Mouse (Mus musculus) kidney, postnatal 25 days (tissue): Measurements from ENCODE around the gene Mpp2.
A peak's percentile ranks its signal among the peaks of the same experiment; 100 is the strongest.

ENCODE experiments used
- DNase-seq, 2 experiments: peaks; one replicate each; pipeline ENCODE4 v3.0.0; 2021; ENCODE audit warnings: mixed read lengths in 2 of 2

Mpp2 gene

GRCm38 (mm10) chr11:102035456-102035960, 52.8 kb downstream of the Mpp2 start:
- DNase-seq: no peak

DNA sequence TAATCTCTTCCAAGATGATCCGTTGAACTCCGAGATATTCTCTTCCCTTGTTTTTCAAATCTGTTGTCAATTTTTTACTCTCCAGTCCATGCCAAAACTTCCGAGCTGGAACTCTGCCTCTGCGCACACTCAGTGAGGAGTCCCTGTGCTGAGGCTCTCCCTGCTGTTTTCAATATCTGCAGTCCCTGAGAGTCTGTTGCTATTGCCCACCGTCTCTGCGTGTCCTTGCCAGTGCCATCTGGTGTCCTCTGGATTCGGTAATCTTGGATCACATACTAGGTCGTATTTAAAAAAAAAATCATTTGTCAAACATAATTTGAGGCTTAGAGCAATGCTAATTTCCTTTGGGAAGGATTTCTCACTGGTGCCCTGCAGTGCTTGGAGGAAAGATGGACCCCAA, 53.4 kb downstream of the Mpp2 start:
- DNase-seq: no peak

DNA sequence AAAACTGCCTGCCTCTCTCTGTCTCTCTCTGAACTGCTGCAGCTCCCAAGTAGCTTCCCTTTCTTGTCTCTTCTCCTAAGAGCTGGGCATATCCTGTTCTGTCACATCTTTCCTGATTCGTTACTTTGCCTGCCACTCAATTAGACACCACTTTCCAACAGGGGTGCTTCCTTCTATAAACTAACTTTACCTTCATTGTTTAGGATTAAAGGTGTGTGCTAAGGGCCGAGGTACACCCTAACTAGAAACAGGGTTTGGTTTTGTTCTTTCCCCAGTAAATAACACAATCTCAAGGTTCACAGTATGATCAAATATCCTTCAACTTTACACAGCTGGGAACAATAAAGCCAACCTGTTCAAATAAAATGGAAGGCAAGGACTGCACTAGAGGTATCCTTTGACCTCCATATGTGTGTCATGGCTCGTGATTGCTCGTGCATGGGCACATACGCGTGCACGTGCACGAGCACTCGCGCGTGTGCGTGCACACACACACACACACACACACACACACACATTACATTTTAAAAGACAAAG, 55.2 kb downstream of the Mpp2 start:
- DNase-seq: no peak

DNA sequence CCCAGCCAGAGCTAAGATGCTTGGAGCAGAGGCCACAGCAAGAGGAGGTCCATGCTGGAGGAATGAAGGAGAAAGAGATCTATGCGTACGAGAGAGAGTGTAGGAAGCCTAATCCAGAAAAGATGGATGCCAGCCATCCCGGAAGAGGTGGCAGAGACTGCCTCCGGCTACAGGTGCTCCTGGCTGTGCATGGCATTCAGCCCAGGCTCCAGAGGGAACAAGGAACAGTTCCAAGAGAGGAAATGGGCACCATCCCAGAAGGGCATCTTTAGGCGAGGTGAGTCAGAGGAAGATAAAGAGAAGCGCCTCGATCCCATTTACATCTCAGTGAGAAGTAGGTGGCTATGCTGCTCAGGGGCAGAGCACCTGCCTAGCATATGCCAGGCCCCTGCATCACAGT, 57.2 kb downstream of the Mpp2 start:
- no peak for DNase-seq

- no peak for DNase-seq
Observed at GRCm38 (mm10) chr11:102029966-102030365, 58.3 kb downstream of the Mpp2 start.

DNA sequence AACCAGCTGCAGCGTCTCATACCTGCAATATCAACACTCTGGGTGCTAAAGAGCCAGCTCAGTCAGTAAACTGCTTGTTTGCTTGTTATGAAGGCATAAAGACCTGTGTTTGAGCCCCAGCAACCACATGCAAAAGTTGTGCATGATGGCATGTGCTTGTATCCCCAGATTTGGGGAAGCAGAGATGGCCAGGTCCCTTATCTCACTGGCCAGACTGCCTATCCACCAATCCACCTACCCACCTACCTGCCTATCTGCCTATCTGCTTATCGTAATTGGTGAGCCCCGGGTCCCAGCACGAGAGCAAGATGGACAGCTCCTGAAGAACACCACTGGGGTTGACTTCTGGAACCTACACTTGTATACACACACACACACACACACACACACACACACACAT, 59.0 kb downstream of the Mpp2 start:
- DNase-seq: no peak

DNA sequence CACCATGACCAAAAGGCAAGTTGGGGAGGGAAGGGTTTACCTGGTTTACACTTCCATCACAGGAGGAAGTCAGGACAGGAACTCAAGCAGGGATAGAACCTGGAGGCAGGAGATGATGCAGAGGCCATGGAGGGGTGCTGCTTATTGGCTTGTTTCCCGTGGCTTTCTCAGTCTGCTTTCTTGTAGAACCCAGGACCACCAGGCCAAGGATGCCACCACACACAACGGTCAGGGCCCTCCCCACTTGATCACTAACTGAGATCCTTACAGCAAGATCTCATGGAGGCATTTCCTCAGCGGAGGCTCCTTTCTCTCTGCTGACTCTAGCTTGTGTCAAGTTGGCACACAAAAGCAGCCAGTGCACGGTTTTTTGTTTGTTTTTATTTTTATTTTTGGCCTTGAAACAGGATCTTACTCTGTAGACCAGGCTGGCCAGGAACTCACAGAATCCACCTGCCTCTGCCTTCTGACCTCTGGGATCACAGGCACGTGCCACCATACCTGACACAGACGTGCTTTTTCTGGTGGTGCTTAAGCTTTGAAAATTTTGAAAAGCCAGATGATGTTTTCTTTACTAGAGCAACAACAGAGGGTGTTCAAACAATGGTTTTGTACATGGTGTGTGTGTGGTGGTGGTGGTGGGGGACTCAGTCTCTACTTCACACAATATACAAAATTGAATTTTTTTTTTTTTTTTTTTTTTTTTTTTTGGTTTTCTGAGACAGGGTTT, 60.1 kb downstream of the Mpp2 start, which contains the start of gene Mpp3:
Mpp3 (minus strand) TSS at position 375 of the 730 bp plus-strand sequence.
- no peak for DNase-seq

- no peak for DNase-seq
Observed at GRCm38 (mm10) chr11:102027361-102028017, 60.8 kb downstream of the Mpp2 start.

GRCm38 (mm10) chr11:102026694-102027360, 61.5 kb downstream of the Mpp2 start:
- DNase-seq: peak; percentile 71 to 89

- DNase-seq: no peak
Observed at GRCm38 (mm10) chr11:102025991-102026660, 62.2 kb downstream of the Mpp2 start.

GRCm38 (mm10) chr11:102025354-102025753, 63.0 kb downstream of the Mpp2 start:
- no peak for DNase-seq

GRCm38 (mm10) chr11:102024875-102025274, 63.4 kb downstream of the Mpp2 start:
- no peak for DNase-seq

DNA sequence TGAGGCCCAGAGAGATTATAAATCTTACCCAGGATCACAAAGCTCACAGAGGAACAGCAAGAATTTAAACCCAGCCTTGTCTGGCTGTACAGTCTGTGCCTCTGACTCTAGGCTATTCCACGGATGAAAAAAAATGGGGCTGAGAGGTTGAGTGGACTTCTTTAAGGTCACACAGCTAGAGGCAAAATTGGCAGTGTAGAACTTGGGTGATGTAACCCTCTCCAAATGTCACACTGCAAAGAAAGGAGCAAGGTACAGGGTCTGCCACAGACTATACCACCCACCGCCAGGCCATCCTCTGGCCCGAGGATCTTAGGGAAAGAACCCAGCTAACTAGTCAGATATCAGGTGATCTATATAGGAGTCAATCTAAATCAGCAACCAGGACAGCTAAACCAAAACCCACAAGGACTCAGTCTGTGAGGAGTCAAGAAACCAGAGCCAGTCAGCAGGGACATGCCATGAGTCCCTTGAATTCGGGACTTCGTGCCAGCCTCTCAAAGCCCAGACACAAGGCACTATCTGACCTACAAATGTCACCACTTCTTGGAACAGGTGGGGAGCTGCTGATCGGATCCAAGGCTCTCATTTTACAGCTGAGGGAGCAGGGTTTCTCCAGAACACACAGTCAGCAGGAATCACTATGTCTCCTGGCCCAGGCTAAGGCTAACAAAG, 64.1 kb downstream of the Mpp2 start:
- no peak for DNase-seq

DNA sequence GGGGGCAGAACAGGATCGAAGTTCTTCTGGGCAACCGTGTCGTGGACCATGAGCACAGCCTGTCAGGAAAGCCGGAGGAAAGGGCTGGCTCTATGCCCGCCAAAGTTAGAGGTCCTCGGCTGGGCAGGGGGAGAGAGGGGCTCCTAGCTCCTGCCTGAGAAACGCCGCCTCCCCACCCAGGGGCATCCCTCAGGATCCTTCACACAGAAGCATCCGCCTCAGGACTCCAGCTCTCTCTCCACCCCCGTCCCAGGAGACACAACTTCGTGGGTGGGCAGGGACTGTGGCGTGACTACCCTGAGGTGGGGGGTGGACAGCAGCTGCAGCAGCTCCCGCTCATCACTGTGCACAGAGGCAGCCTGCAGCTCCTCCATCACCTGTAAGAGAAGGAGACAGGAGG, 64.9 kb downstream of the Mpp2 start:
- no peak for DNase-seq

GRCm38 (mm10) chr11:102021196-102021595, 67.1 kb downstream of the Mpp2 start:
- no peak for DNase-seq

DNA sequence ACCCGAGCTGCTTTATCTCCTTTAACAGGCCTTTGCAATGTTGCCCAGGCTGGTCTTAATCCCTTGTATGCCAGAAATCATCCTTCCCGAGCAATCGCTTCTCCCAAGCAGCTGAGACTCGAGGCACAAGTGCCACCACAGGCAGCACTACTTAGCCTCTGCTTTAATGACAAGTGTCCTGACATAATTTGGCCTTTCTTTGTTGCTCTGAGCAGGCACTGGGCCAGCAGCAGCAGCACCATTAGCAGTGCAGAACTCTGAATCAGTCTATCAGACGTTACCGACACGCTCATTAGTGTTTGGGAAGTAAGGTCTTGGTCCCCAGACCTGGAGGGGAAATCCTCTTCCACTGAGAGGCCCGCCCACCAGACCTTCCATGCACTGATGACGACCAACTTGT, 68.6 kb downstream of the Mpp2 start:
- no peak for DNase-seq

DNA sequence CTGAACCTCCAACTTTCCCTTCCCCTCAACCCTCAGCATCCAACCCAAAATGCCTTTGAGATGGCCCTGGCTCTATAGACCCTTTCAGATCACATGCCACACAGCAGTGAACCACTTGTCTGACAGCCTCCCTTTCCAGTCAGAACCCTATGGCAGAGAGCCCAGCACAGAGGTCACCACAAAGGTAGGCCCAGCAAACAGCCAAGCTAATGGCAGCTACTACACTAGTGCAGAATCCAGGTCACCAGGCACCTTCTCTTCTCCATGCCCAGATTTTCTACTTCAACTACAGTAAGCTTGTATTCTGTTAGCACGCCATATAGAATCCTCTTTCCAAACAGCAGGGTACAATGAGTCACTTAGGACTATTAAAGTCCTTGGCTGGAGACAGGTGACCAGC, 72.2 kb downstream of the Mpp2 start:
- DNase-seq: peak; percentile 33 to 62

DNA sequence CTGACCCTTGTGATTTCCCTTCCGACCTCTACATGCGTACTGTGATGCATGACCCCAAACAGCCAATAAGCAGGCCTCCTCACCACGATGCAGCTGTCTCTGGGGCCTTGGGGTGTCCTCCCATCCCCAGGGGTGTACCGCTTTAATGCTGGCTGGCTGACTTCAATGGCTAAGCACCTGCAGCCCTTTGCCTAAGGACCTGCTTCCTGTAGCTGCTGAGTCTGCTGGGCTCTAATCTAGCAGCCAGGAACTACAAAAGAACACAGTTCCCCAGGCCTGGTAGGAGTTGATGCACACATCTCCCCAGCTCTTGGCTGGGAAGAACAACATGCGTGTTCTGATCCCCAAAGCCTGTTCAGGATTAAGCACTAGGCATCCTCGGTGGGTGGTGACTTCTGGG, 72.8 kb downstream of the Mpp2 start:
- no peak for DNase-seq

GRCm38 (mm10) chr11:102013201-102013600, 75.1 kb downstream of the Mpp2 start:
- DNase-seq: no peak

DNA sequence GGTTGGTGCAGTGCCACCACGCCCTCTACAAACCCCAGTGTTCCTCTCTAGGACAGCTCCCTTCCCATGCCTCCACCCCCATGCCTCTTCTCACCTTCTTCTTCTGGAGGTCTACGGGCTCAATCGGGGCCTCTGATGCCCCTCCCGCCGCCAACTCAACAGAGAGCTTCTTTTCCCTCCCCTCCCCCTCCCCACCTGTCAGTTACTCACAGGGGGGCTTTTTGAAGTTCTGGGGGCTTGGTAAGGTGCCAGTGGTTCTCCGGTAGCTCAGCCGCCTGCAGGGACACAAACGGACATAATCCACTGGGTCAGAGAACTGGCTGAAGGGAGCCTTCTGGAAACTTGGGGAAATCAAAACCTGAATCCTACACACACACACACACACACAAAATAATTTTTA, 76.8 kb downstream of the Mpp2 start:
- no peak for DNase-seq

- no peak for DNase-seq
Observed at GRCm38 (mm10) chr11:102010140-102010539, 78.2 kb downstream of the Mpp2 start.

DNA sequence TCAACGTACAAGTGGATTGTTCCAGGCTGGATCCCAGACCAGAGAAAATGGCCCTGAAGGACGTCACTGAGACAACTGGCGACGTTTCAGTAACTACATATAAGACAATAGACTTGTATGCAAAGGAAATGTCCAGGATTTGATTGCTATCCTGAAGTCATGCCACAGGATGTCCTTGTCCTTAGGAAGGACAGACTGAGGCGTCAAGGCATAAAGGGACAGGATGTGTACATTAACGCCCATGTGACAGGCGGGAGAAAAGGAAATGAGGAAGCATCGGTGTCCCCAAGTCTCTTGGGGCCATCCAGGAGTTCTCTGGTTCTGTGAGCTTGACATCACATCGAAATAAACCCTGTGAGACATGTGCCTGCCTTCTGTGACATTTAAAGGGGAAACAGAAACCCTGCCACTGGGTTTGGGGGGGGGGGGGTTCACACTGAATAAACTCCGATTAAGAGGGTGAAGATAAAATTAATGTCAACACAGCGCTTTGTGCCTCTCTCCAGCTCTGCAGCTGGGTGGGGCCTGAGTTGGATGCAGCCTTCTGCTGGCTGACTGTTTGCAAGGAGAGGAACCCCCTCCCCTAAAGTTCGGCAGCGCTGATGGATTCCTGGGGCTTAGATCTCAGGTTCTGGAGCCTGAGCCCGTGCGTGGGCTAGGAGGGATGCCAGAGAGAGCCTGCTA, 79.2 kb downstream of the Mpp2 start:
- no peak for DNase-seq
